Mouse (Mus musculus): ENCODE data around the gene Ttc25.
"Not testable (repeated sequence)": the region's sequence is repeated elsewhere in the genome, so short reads cannot be mapped to it uniquely, and the experiment has no call there.

Ttc25 gene

GRCm38 (mm10) chr11:100570430-100571201 lies 25.2 kb downstream of the Ttc25 start:
- DNase-seq (ENCODE audit: low read depth, low spot score): peak; percentile 85

GRCm38 (mm10) chr11:100571202-100571567 lies 25.8 kb downstream of the Ttc25 start:
- DNase-seq (ENCODE audit: low read depth, low spot score): no peak

GRCm38 (mm10) chr11:100574188-100574587 lies 28.8 kb downstream of the Ttc25 start:
- DNase-seq (ENCODE audit: low read depth, low spot score): no peak

GRCm38 (mm10) chr11:100574708-100575483 lies 29.5 kb downstream of the Ttc25 start, which contains the start of gene Cnp:
Gene Cnp (plus strand): TSS chr11:100574904.
- DNase-seq (ENCODE audit: low read depth, low spot score): peak; percentile 61

GRCm38 (mm10) chr11:100575484-100575855 lies 30.1 kb downstream of the Ttc25 start:
- no peak for DNase-seq (ENCODE audit: low read depth, low spot score)

- DNase-seq (ENCODE audit: low read depth, low spot score): no peak
These were observed 30.8 kb downstream of the Ttc25 start for GRCm38 (mm10) chr11:100576256-100576655.

GRCm38 (mm10) chr11:100577852-100578599 lies 32.6 kb downstream of the Ttc25 start:
- no peak for DNase-seq (ENCODE audit: low read depth, low spot score)

GRCm38 (mm10) chr11:100579116-100579799 lies 33.9 kb downstream of the Ttc25 start:
- DNase-seq (ENCODE audit: low read depth, low spot score): no peak

GRCm38 (mm10) chr11:100580275-100580674 lies 34.9 kb downstream of the Ttc25 start:
- no peak for DNase-seq (ENCODE audit: low read depth, low spot score)

- DNase-seq (ENCODE audit: low read depth, low spot score): no peak
These were observed 36.3 kb downstream of the Ttc25 start for GRCm38 (mm10) chr11:100581756-100582155.

GRCm38 (mm10) chr11:100582413-100582812 lies 37.0 kb downstream of the Ttc25 start:
- not testable (repeated sequence) for DNase-seq (ENCODE audit: low read depth, low spot score)

GRCm38 (mm10) chr11:100582836-100583235 lies 37.4 kb downstream of the Ttc25 start:
- DNase-seq (ENCODE audit: low read depth, low spot score): no peak

- DNase-seq (ENCODE audit: low read depth, low spot score): peak; percentile 53
These were observed 39.2 kb downstream of the Ttc25 start for GRCm38 (mm10) chr11:100584561-100584961.

GRCm38 (mm10) chr11:100585148-100585547 lies 39.7 kb downstream of the Ttc25 start:
- no peak for DNase-seq (ENCODE audit: low read depth, low spot score)

- DNase-seq (ENCODE audit: low read depth, low spot score): no peak
These were observed 43.1 kb downstream of the Ttc25 start for GRCm38 (mm10) chr11:100588462-100588861.

- no peak for DNase-seq (ENCODE audit: low read depth, low spot score)
These were observed 47.1 kb downstream of the Ttc25 start for GRCm38 (mm10) chr11:100592346-100593046.

GRCm38 (mm10) chr11:100594608-100595007 lies 49.2 kb downstream of the Ttc25 start:
- DNase-seq (ENCODE audit: low read depth, low spot score): no peak

GRCm38 (mm10) chr11:100595533-100595932 lies 50.1 kb downstream of the Ttc25 start:
- no peak for DNase-seq (ENCODE audit: low read depth, low spot score)

- no peak for DNase-seq (ENCODE audit: low read depth, low spot score)
These were observed 52.7 kb downstream of the Ttc25 start for GRCm38 (mm10) chr11:100598074-100598473.

GRCm38 (mm10) chr11:100601372-100601771 lies 56.0 kb downstream of the Ttc25 start:
- DNase-seq (ENCODE audit: low read depth, low spot score): no peak

- DNase-seq (ENCODE audit: low read depth, low spot score): no peak
These were observed 57.7 kb downstream of the Ttc25 start for GRCm38 (mm10) chr11:100603155-100603554.

All from R1 (cell line).